Comparison of ENCODE assay signal across 8 mouse cellular contexts in the genomic region with DNA sequence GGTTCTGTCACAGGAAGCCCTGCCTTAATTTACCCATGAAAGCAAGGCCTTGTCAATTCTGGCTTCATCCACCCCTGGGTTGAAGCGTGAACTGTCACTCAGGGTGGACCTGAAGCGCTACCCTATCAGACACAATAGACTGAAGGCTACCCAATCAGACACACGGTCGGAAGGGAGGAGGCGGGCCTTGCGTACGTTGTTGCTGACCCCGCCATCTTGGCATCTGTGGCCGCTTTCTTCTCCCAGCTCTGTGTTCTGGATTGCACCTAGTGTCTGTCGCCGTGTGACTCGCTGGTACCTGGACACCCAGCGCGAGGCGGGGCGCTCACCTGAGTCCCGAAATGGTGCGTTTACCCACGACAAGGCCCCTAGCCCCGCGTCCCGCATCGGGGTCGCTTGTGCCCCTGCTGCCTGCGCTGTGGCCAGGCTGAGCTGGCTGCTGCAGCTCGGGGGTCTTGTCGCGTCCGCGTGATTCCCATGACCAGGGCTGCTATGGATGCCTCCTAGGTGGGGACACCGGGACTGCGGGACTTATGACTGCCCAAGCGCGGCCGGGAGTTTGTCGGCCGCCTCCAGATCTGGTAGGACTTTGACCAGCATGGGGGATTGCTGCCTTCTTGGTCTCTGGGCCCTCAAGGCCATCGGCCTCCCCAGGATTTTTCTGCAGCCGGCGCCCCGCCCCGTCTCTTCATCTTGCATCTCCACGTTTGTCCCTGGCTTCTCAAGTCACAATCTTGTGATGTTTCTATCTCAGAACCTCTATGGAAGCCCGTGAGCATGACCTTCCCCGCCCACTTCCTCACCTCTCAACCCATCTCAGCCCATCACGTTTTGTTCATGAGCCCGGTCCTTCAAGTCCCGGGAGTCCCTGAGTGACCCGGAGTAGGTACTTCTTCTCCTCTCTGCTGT. TPM values are rescaled to one million over a fixed set of nuclear protein-coding genes. Genes with fewer than 3 reads are reported as not detected.
DNase-seq lines count a peak whose midpoint lies in the region; ATAC-seq lines count a peak whose summit lies in the region.

A gene (plus strand): TSS at position 183 of the 909 bp plus-strand sequence.

- ATAC-seq in hindbrain, embryonic 11.5 days (ENCODE audit: low FRiP score), result peak; percentile 100

- peak within 1 kb of the TSS; percentile 86 for H3K27ac ChIP-seq in hindbrain, embryonic 11.5 days (ENCODE audit: low read depth, low read length)

- H3K4me1 ChIP-seq in hindbrain, embryonic 11.5 days (replicated peaks; ENCODE audit: control insufficient read depth, insufficient read depth, low read length), result peaks cover 4% of the 10 kb centered on the region; the same call in 1 of the 2 replicates

- peak within 1 kb of the TSS; percentile 98 for H3K9ac ChIP-seq in hindbrain, embryonic 11.5 days (ENCODE audit: low read depth, low read length)

- peak; percentile 96 for DNase-seq in Muller cell, postnatal 12 days (ENCODE audit: inconsistent ontology term)
- DNase-seq in cerebellum, adult 9-11 months, result peak; percentile 94
- DNase-seq in frontal cortex, adult 2 months (ENCODE audit: extremely low spot score in 1 of 2, low spot score in 1 of 2), result peak; percentile 94 to 96
- DNase-seq in hindbrain, embryonic 11.5 days (ENCODE audit: low spot score), result peak; percentile 92
- DNase-seq in layer of hippocampus, postnatal 10 days (ENCODE audit: low spot score in 2 of 2), result peak; percentile 92 to 94
- peak; percentile 95 for DNase-seq in lung, postnatal 10 days
- DNase-seq in ovary, postnatal 36 days (ENCODE audit: low spot score), result peak; percentile 82
- DNase-seq in thymus, postnatal 25 days, result peak; percentile 89

- under 1% methylated on average over 49 of the region's 49 CpGs for WGBS in hindbrain, embryonic 11.5 days

- 0 out of 2 replicates have a peak, but pooled peaks cover 2% of the 10 kb centered on the region for H3K36me3 ChIP-seq in hindbrain, embryonic 11.5 days (ENCODE audit: control insufficient read depth, insufficient read depth, low read length)

- peak within 1 kb of the TSS; percentile 61 for H3K4me2 ChIP-seq in hindbrain, embryonic 11.5 days (replicated peaks; ENCODE audit: low read depth, low read length)

- H3K27me3 ChIP-seq in hindbrain, embryonic 11.5 days (ENCODE audit: control insufficient read depth, insufficient read depth, low read length), result no peaks in the 10 kb centered on the region

- H3K4me3 ChIP-seq in hindbrain, embryonic 11.5 days (ENCODE audit: low read depth, low read length), result peak within 1 kb of the TSS; percentile 96

- no peaks in the 10 kb centered on the region for H3K9me3 ChIP-seq in hindbrain, embryonic 11.5 days (ENCODE audit: control insufficient read depth, low read length)

RNA-seq across cellular contexts. Expression of the gene that starts here (rescaled TPM):
- polyA plus RNA-seq in frontal cortex, adult 2 months (2012; rRNA removed), result 20.4 TPM in 2 replicates
- 54.0 and 58.2 TPM in 2 replicates for polyA plus RNA-seq in hindbrain, embryonic 11.5 days (2014; fragmentation: Nextera tagmentation; extraction: Ambion mirVana)
- total RNA-seq in layer of hippocampus, postnatal 10 days (2021), result 10 to 100 TPM; 24.9 to 26.5 TPM

Comparison
In these comparisons a context has a peak if more than half of its experiments do, and no peak if none do; other contexts are left out.
1. Peak in every context shown above with its lines: DNase-seq, ATAC-seq, H3K4me3 ChIP-seq and H3K27ac ChIP-seq.